25 mouse cellular contexts compared by ENCODE assay signal in genomic region chr8:47493106-47493505, GRCm38 (mm10). TPM values are rescaled to one million over a fixed set of nuclear protein-coding genes. Genes with fewer than 3 reads are reported as not detected.
"Had no signal": no experiment of that assay in that cellular context is flagged by ENCODE, and none has a peak within 500 bp of the region (broad histone marks: within the 10 kb centered on the region; RNA-seq: fewer than 3 reads in every experiment).

No protein-coding gene starts in this region.

- H3K9ac ChIP-seq: limb, embryonic 13.5 days; liver, embryonic 12.5 days; liver, embryonic 15.5 days; lung, embryonic 14.5 days; midbrain, embryonic 13.5 days; neural tube, embryonic 13.5 days; stomach, embryonic 15.5 days had no signal

- H3K4me3 ChIP-seq: layer of hippocampus, adult 2 months; limb, embryonic 10.5 days; limb, embryonic 13.5 days; liver, embryonic 12.5 days; liver, embryonic 15.5 days; megakaryocyte, embryonic 14.5 days; midbrain, embryonic 10.5 days; midbrain, embryonic 13.5 days; myocyte; neural tube, embryonic 13.5 days; stomach, embryonic 15.5 days had no signal

- H3K27me3 ChIP-seq: limb, embryonic 13.5 days; liver, embryonic 12.5 days; liver, embryonic 15.5 days; megakaryocyte, embryonic 14.5 days; midbrain, embryonic 13.5 days; neural tube, embryonic 13.5 days; stomach, embryonic 15.5 days had no signal

- ATAC-seq: intestine, embryonic 16.5 days; liver, embryonic 12.5 days; midbrain, embryonic 13.5 days; midbrain, embryonic 16.5 days had no signal

- H3K9me3 ChIP-seq: limb, embryonic 10.5 days; limb, embryonic 13.5 days; liver, embryonic 12.5 days; liver, embryonic 15.5 days; midbrain, embryonic 10.5 days; midbrain, embryonic 13.5 days; neural tube, embryonic 13.5 days; stomach, embryonic 15.5 days had no signal

- H3K4me2 ChIP-seq: limb, embryonic 13.5 days; liver, embryonic 12.5 days; liver, embryonic 15.5 days; lung, embryonic 14.5 days; midbrain, embryonic 13.5 days; neural tube, embryonic 13.5 days; stomach, embryonic 15.5 days had no signal

- H3K4me1 ChIP-seq: limb, embryonic 10.5 days; liver, embryonic 12.5 days; liver, embryonic 15.5 days; megakaryocyte, embryonic 14.5 days; neural tube, embryonic 13.5 days; stomach, embryonic 15.5 days had no signal

- H3K27ac ChIP-seq: kidney, postnatal 0 days; layer of hippocampus, adult 2 months; limb, embryonic 10.5 days; limb, embryonic 13.5 days; liver, embryonic 12.5 days; liver, embryonic 15.5 days; macrophage; midbrain, embryonic 10.5 days; midbrain, embryonic 13.5 days; neural tube, embryonic 13.5 days; stomach, embryonic 15.5 days had no signal

- DNase-seq: kidney, adult 18-20 months; kidney, postnatal 25 days; layer of hippocampus, adult 9-11 months; liver; lung, embryonic 14.5 days; retina, postnatal 1 day; right cerebral cortex, postnatal 25 days; spleen, adult 18-20 months; thymus, postnatal 25 days had no signal

RNA-seq across cellular contexts. Expression of gene Stox2, which starts 46.9 kb away (rescaled TPM):
- total RNA-seq: monocyte, adult 5-6 weeks had no signal
- polyA plus RNA-seq: macrophage, myocyte had no signal
